Mouse (Mus musculus) brain, embryonic 14.5 days (tissue): ENCODE results near the gene Rab8a.

Experiments
- CTCF ChIP-seq: fragments of 200-500 bp; IDR thresholded peaks from 2 replicates; pipeline ENCODE4 v1.5.1; 2012; ENCODE audit warnings: inconsistent platforms, mild to moderate bottlenecking, moderate library complexity, borderline replicate concordance; ENCODE audit not compliant: insufficient read depth, insufficient read length; ENCODE audit errors: extremely low read depth
- POLR2A ChIP-seq: fragments of 200-500 bp; IDR thresholded peaks from 2 replicates; pipeline ENCODE4 v1.6.1; 2012; ENCODE audit warnings: mild to moderate bottlenecking, inconsistent platforms, borderline replicate concordance; ENCODE audit not compliant: poor library complexity, insufficient read depth, insufficient read length, severe bottlenecking; ENCODE audit errors: extremely low read depth

GRCm38 (mm10) chr8:72210222-72210621 is 49.2 kb downstream of the Rab8a start:
- no peak for TF ChIP-seq CTCF
- no peak for TF ChIP-seq POLR2A
